Mouse (Mus musculus) kidney, adult 2 months (tissue): Measurements from ENCODE around the gene Rex1bd.

Experiments used
- CTCF ChIP-seq: fragments of 200-500 bp; conservative IDR thresholded peaks from 2 replicates; pipeline ENCODE4 v1.5.1; 2011; ENCODE audit warnings: low read depth, mild to moderate bottlenecking, control low read depth, low read length, moderate library complexity, mixed read lengths; ENCODE audit not compliant: insufficient read depth, insufficient read length
- POLR2A ChIP-seq: fragments of 200-500 bp; IDR thresholded peaks from one replicate; pipeline ENCODE4 v1.6.1; 2011; ENCODE audit warnings: low read depth, low read length, control low read depth

GRCm38 (mm10) chr8:70507027-70507393 lies 458 bp upstream of the Rex1bd start:
- TF ChIP-seq CTCF (no peak), POLR2A (no peak)
